Mouse (Mus musculus) urinary bladder, postnatal 0 days (tissue): Measurements from ENCODE around the gene Fam13a. TPM values are rescaled to one million over a fixed set of nuclear protein-coding genes. Genes with fewer than 3 reads are reported as not detected.

Experiments
- polyA plus RNA-seq: library from polyadenylated mRNA; unstranded; fragments of >200 nt; fragmentation: Nextera tagmentation; extraction: Ambion mirVana; gene quantifications from 2 replicates; pipeline ENCODE4 v1.2.1, GENCODE M21; 2015

Fam13a gene
- 2.1 and 3.5 TPM in 2 replicates for polyA plus RNA-seq

GRCm38 (mm10) chr6:59024164-59024724, at the start of gene Fam13a:
TSS of gene Fam13a (minus strand) at chr6:59024549.

GRCm38 (mm10) chr6:58906852-58907261, 117.5 kb downstream of the Fam13a start, which contains the start of gene Nap1l5:
TSS of gene Nap1l5 (minus strand) at chr6:58907076.

Other genes with a start within 250 kb of the Fam13a start
- gene Herc3, start 193.1 kb downstream of the Fam13a start, polyA plus RNA-seq, result 3.7 and 4.1 TPM in 2 replicates
- gene Nap1l5, start 117.5 kb downstream of the Fam13a start, polyA plus RNA-seq, result 1.1 and 2.3 TPM in 2 replicates
- gene Tigd2, start 184.3 kb upstream of the Fam13a start, polyA plus RNA-seq, result 9.8 and 10.4 TPM in 2 replicates